Mouse (Mus musculus) testis, postnatal 10 days (tissue): Measurements from ENCODE around the gene Gpatch11.

Experiments
- DNase-seq: peaks from one replicate; pipeline ENCODE4 v3.0.0; 2021; ENCODE audit warnings: low spot score

Gpatch11 gene

DNA sequence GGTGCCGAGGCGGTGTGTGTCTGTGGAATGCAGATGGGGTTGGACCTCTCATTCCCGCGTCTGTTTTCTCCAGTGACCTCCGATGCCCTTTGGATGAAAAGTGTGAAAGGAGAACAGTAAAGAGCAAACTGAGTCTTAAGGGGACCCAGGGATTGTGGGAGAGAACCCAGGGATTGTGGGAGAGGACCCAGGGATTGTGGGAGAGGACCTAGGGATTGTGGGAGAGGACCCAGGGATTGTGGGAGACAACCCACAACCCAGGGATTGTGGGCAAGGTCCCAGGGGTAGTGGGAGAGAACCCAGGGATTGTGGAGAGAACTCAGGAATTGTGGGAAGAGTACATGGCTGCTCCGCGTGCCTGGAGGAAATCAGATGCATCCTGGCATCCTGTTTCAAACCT, 59.6 kb downstream of the Gpatch11 start:
- DNase-seq = no peak

DNA sequence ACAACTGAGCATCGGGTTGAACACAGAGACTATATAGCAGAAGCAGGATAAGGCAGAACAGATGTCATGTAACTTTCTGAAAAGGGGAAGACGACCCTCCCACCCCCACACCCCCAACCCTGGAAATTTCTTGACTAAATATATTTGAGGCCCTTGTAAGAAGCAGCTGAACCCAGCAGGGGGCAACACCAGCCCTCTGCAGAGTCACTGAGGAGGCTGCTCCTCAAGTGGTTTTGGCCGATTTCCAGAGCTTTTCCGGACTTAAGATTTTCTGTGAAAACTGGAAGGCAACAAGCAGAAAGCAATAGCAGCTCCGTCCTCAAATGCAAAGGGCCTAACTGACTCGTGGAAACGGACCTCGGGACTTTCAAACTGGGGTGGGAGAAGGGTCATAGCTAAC, 60.0 kb downstream of the Gpatch11 start:
- DNase-seq = peak; percentile 76
